Mouse (Mus musculus) erythroblast, embryonic 14.5 days (primary cell): ENCODE results near the gene Mcrip2.

ENCODE experiments used
- GATA1 ChIP-seq: IDR thresholded peaks from 2 replicates; pipeline ENCODE4 v1.6.1; 2012; ENCODE audit warnings: low read length, inconsistent platforms, mixed read lengths
- TAL1 ChIP-seq: IDR thresholded peaks from 3 replicates; pipeline ENCODE4 v1.6.1; 2012; ENCODE audit warnings: low read length, inconsistent platforms, mixed read lengths

DNA sequence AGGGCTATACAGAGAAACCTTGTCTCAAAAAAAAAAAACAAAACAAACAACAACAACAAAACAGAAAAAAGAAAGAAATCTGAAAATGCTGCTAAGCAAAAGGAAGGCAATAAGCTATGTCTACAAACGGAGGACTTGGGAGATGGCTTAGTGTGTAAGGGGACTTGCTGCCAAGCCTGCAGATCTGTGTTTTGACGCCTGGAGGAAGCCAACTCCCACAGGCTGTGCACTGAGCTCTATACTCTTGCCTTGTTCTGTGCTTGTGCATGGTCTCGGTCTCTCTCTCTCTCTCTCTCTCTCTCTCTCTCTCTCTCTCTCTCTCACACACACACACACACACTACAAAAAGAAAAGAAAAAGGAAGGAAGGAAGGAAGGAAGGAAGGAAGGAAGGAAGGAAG is 20.3 kb upstream of the Mcrip2 start:
- TF ChIP-seq GATA1: no peak
- no peak for TF ChIP-seq TAL1
